Mouse (Mus musculus) ES-E14 (cell line): ENCODE data around the gene Ak5.

ENCODE experiments used
- HCFC1 ChIP-seq: IDR thresholded peaks from 2 replicates; pipeline ENCODE4 v1.6.1; 2012; ENCODE audit warnings: low read length, inconsistent platforms, borderline replicate concordance; ENCODE audit not compliant: insufficient read depth
- ZNF384 ChIP-seq: IDR thresholded peaks from 2 replicates; pipeline ENCODE4 v1.6.1; 2012; ENCODE audit warnings: low read depth, low read length, inconsistent platforms

GRCm38 (mm10) chr3:152578282-152579228 lies 89.6 kb downstream of the Ak5 start:
- TF ChIP-seq HCFC1 = no peak
- no peak for TF ChIP-seq ZNF384
